Mouse (Mus musculus): Measurements from ENCODE around the gene Syt11. TPM values are rescaled to one million over a fixed set of nuclear protein-coding genes. Genes with fewer than 3 reads are reported as not detected.
"Not testable (repeated sequence)": the region's sequence is repeated elsewhere in the genome, so short reads cannot be mapped to it uniquely, and the experiment has no call there.

The Syt11 gene
- polyA plus RNA-seq (2015; fragmentation: Nextera tagmentation; extraction: Ambion mirVana): 24.0 and 27.0 TPM in 2 replicates

DNA sequence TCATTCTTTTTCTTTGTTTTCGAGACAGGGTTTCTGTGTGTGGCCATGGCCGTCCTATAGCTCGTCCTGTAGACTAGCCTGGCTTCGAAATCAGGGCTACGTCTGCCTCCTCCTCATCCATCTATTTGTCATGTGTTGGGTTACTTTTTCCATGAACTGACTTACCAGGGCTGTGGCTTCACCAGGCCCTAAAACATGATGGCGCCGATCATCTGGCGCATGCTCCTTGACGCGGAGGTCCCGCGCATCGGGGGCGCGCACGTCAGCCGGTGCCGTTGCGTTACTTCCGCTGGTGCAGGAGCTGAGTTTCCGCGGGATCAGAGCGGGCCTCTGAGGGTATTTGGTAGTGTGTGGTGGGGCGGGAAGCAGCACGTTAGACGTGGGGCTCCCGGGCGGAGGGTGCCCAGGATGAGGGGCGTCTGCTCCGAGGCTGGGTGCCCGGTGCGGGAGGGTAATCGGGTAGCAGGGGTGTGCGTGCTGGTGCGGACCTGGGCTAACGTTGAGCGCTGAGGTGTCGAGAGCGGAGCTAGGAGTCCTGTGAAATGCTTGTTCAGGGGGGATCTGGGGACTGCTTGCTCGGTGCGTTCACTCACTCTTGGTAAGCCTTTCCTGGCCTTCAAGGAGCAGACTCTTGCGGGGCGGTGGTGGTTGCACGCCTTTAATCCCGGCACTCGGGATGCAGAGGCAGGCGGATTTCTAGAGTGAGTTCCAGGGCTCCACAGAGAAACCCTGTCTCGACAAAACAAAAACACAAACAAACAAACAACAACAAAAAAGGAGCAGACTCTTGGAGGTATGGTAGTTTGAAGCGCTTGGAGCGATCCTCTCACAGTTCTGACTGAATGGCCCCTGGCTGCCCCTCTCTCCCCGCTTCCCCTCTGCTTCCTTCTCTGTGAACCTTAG lies at the start of gene Syt11:
Syt11 (minus strand) TSS at position 226 of the 903 bp plus-strand sequence.
- Histone ChIP-seq H3K4me3 (peak within 1 kb of the TSS; percentile 44), H3K4me2 (replicated peaks) (peak within 1 kb of the TSS; percentile 58), H3K9ac (peak within 1 kb of the TSS; percentile 57)
- not testable (repeated sequence) for H3K4me1 ChIP-seq, H3K9me3 ChIP-seq, H3K27ac ChIP-seq, H3K27me3 ChIP-seq, H3K36me3 ChIP-seq
- WGBS: 5% methylated on average over 40 of the region's 51 CpGs
- ATAC-seq (ENCODE audit: low FRiP score, low read depth): peak; percentile 78

- Histone ChIP-seq H3K27me3 (no peaks in the 10 kb centered on the region), H3K4me3 (no peak overlapping the region), H3K9me3 (no peaks in the 10 kb centered on the region), H3K9ac (no peak overlapping the region), H3K36me3 (peaks cover 23% of the 10 kb centered on the region), H3K4me2 (replicated peaks) (no peak overlapping the region), H3K4me1 (no peaks in the 10 kb centered on the region), H3K27ac (no peak overlapping the region)
- 91% methylated on average over 5 of the region's 5 CpGs for WGBS
- no peak for ATAC-seq (ENCODE audit: low FRiP score, low read depth)
Observed at GRCm38 (mm10) chr3:88803910-88804540, 29.1 kb upstream of the Syt11 start.

- not testable (repeated sequence) for H3K4me2 ChIP-seq (replicated peaks); ATAC-seq (ENCODE audit: low FRiP score, low read depth); H3K4me1 ChIP-seq; H3K9me3 ChIP-seq; H3K36me3 ChIP-seq; H3K27me3 ChIP-seq; H3K27ac ChIP-seq; H3K9ac ChIP-seq; H3K4me3 ChIP-seq
- WGBS: 87% methylated on average over 6 of the region's 6 CpGs
Observed at GRCm38 (mm10) chr3:88797507-88797906, 22.5 kb upstream of the Syt11 start.

- H3K4me2 ChIP-seq (replicated peaks); H3K9ac ChIP-seq; ATAC-seq (ENCODE audit: low FRiP score, low read depth); H3K4me1 ChIP-seq; H3K27ac ChIP-seq; H3K27me3 ChIP-seq; H3K4me3 ChIP-seq; H3K9me3 ChIP-seq: not testable (repeated sequence)
- peaks cover 13% of the 10 kb centered on the region for H3K36me3 ChIP-seq
- WGBS: no CpG with 5 or more reads among the region's 4 CpGs
Observed at GRCm38 (mm10) chr3:88788033-88788432, 13.1 kb upstream of the Syt11 start.

GRCm38 (mm10) chr3:88786805-88787204 lies 11.8 kb upstream of the Syt11 start:
- no CpG with 5 or more reads among the region's 8 CpGs for WGBS
- ATAC-seq (ENCODE audit: low FRiP score, low read depth); H3K9ac ChIP-seq; H3K4me3 ChIP-seq; H3K4me1 ChIP-seq; H3K4me2 ChIP-seq (replicated peaks); H3K27me3 ChIP-seq; H3K9me3 ChIP-seq; H3K27ac ChIP-seq: not testable (repeated sequence)
- peaks cover 13% of the 10 kb centered on the region for H3K36me3 ChIP-seq

GRCm38 (mm10) chr3:88786323-88786722 lies 11.4 kb upstream of the Syt11 start:
- ATAC-seq (ENCODE audit: low FRiP score, low read depth); H3K27me3 ChIP-seq; H3K9me3 ChIP-seq; H3K4me2 ChIP-seq (replicated peaks); H3K9ac ChIP-seq; H3K27ac ChIP-seq; H3K4me1 ChIP-seq; H3K4me3 ChIP-seq: not testable (repeated sequence)
- 81% methylated on average over 1 of the region's 4 CpGs for WGBS
- peaks cover 13% of the 10 kb centered on the region for H3K36me3 ChIP-seq

DNA sequence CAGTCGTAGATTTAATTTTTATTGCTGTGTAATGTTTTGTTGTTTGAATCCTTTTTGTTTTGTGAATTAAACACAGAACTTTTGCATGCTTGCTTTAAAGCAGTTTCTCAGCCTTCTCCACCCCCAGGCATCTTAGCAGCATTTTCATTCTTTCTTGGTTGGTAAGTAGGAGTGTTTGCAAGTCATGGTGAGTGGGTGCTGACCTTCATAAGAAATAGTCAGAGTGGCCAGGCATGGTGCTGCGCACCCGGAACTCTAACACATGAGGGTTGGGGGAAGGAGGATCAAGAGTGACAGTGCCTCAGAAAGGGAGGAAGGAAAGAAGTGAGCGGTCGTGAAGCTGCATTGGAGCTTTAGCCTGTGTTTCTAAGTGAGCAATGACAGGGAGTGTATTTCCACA lies 9.9 kb upstream of the Syt11 start:
- Histone ChIP-seq H3K27me3 (no peaks in the 10 kb centered on the region), H3K27ac (no peak overlapping the region), H3K4me3 (no peak overlapping the region), H3K4me1 (no peaks in the 10 kb centered on the region), H3K36me3 (peaks cover 13% of the 10 kb centered on the region), H3K9ac (no peak overlapping the region), H3K9me3 (no peaks in the 10 kb centered on the region), H3K4me2 (replicated peaks) (no peak overlapping the region)
- 94% methylated on average over 5 of the region's 5 CpGs for WGBS
- no peak for ATAC-seq (ENCODE audit: low FRiP score, low read depth)

- not testable (repeated sequence) for H3K4me2 ChIP-seq (replicated peaks); ATAC-seq (ENCODE audit: low FRiP score, low read depth); H3K9ac ChIP-seq; H3K27me3 ChIP-seq; H3K36me3 ChIP-seq; H3K4me1 ChIP-seq; H3K9me3 ChIP-seq; H3K27ac ChIP-seq; H3K4me3 ChIP-seq
- 73% methylated on average over 6 of the region's 6 CpGs for WGBS
Observed at GRCm38 (mm10) chr3:88773163-88773562, 1.8 kb downstream of the Syt11 start.

- peak overlapping the region; percentile 45 for H3K4me2 ChIP-seq (replicated peaks)
- H3K4me3 ChIP-seq: peak overlapping the region; percentile 18
- under 1% methylated on average over 19 of the region's 19 CpGs for WGBS
- not testable (repeated sequence) for H3K36me3 ChIP-seq, H3K27ac ChIP-seq, H3K9me3 ChIP-seq, H3K4me1 ChIP-seq, H3K9ac ChIP-seq, H3K27me3 ChIP-seq
- ATAC-seq (ENCODE audit: low FRiP score, low read depth): peak; percentile 71
Observed at GRCm38 (mm10) chr3:88772399-88772798, 2.6 kb downstream of the Syt11 start.

DNA sequence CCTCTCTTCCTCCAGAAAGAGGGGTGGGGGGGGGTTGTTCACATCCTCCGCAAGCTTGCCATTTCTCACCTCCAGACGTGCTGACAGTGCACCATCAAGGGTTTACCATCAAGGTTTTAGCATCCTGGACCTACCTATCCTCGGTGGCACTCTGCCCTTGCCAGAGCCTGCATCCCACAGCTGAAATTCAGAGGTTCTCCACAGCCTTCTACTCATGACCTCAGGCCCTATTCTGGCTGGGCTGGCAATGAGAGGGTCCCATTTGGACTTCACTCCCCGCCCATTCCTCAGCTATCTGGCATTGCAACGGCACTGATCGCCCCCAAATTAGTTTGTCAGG lies 3.1 kb downstream of the Syt11 start:
- H3K27me3 ChIP-seq; ATAC-seq (ENCODE audit: low FRiP score, low read depth); H3K36me3 ChIP-seq; H3K9me3 ChIP-seq; H3K4me1 ChIP-seq: not testable (repeated sequence)
- H3K4me3 ChIP-seq: peak overlapping the region; percentile 40
- peak overlapping the region; percentile 83 for H3K27ac ChIP-seq
- peak overlapping the region; percentile 64 for H3K4me2 ChIP-seq (replicated peaks)
- 4% methylated on average over 3 of the region's 6 CpGs for WGBS
- H3K9ac ChIP-seq: peak overlapping the region; percentile 51

GRCm38 (mm10) chr3:88771189-88771940 lies 3.6 kb downstream of the Syt11 start:
- H3K4me3 ChIP-seq: peak overlapping the region; percentile 40
- not testable (repeated sequence) for H3K36me3 ChIP-seq, H3K4me1 ChIP-seq, H3K27me3 ChIP-seq, H3K9me3 ChIP-seq
- under 1% methylated on average over 21 of the region's 28 CpGs for WGBS
- peak overlapping the region; percentile 64 for H3K4me2 ChIP-seq (replicated peaks)
- peak overlapping the region; percentile 51 for H3K9ac ChIP-seq
- H3K27ac ChIP-seq: peak overlapping the region; percentile 83
- peak; percentile 63 for ATAC-seq (ENCODE audit: low FRiP score, low read depth)

DNA sequence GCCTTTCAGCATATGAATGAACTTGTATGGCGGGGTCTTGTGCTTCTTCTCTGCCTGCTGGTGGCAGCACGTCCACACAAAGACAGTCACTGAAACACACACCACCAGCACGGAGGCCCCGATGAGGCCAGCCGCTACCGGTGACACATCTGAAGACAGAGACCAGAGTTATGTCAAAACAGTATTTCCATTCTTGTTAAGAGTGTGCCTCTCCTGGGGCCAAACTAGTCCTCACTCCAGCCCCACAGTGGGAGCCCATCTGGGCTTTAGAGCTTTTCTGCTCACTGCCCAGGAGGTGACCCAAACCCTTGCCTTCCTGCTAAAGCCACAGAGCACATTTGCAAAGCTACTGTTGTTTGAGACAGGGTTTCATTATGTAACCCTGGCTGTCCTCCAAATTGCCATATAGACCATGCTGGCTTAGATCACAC lies 12.5 kb downstream of the Syt11 start:
- Histone ChIP-seq H3K4me3 (no peak overlapping the region), H3K9ac (no peak overlapping the region; the same call in 1 of the 2 replicates), H3K27me3 (no peaks in the 10 kb centered on the region), H3K4me2 (replicated peaks) (no peak overlapping the region), H3K27ac (no peak overlapping the region), H3K9me3 (no peaks in the 10 kb centered on the region), H3K4me1 (peaks cover 10% of the 10 kb centered on the region; the same call in 1 of the 2 replicates), H3K36me3 (peaks cover 40% of the 10 kb centered on the region)
- ATAC-seq (ENCODE audit: low FRiP score, low read depth): no peak
- WGBS: 72% methylated on average over 6 of the region's 6 CpGs
